Mouse (Mus musculus): Measurements from ENCODE around the gene Pon1. TPM values are rescaled to one million over a fixed set of nuclear protein-coding genes. Genes with fewer than 3 reads are reported as not detected.
"Not testable (repeated sequence)": the region's sequence is repeated elsewhere in the genome, so short reads cannot be mapped to it uniquely, and the experiment has no call there.

Pon1 gene
- not detected in 2 replicates for polyA plus RNA-seq (2012; ENCODE audit: insufficient read depth, insufficient read length, low replicate concordance, missing spikeins)

- WGBS: 53% methylated on average over 5 of the region's 5 CpGs
- H3K4me3 ChIP-seq (ENCODE audit: insufficient read depth, low read depth, low read length): no peak within 1 kb of the TSS
- no peak for TF ChIP-seq CTCF (IDR thresholded peaks at IDR 0.05; ENCODE audit: insufficient read depth, low read depth, low read length)
- TF ChIP-seq POLR2A (IDR thresholded peaks at IDR 0.05; ENCODE audit: insufficient read depth, low read depth, low read length): no peak
- H3K4me1 ChIP-seq (ENCODE audit: control insufficient read depth, insufficient read depth, low read length): no peaks in the 10 kb centered on the region
- no peak within 1 kb of the TSS for H3K27ac ChIP-seq (ENCODE audit: insufficient read depth, low read depth, low read length)
These were observed at the start of gene Pon1 for GRCm38 (mm10) chr6:5193693-5194092. Pon1 (minus strand) TSS chr6:5193946.

GRCm38 (mm10) chr6:5238799-5239198 lies 45.1 kb upstream of the Pon1 start:
- no peak overlapping the region for H3K27ac ChIP-seq (ENCODE audit: insufficient read depth, low read depth, low read length)
- no peak overlapping the region for H3K4me3 ChIP-seq (ENCODE audit: insufficient read depth, low read depth, low read length)
- TF ChIP-seq POLR2A (IDR thresholded peaks at IDR 0.05; ENCODE audit: insufficient read depth, low read depth, low read length): no peak
- WGBS: 95% methylated on average over 3 of the region's 3 CpGs
- no peaks in the 10 kb centered on the region for H3K4me1 ChIP-seq (ENCODE audit: control insufficient read depth, insufficient read depth, low read length)

GRCm38 (mm10) chr6:5237510-5237909 lies 43.8 kb upstream of the Pon1 start:
- no peak for TF ChIP-seq CTCF (IDR thresholded peaks at IDR 0.05; ENCODE audit: insufficient read depth, low read depth, low read length)
- TF ChIP-seq POLR2A (IDR thresholded peaks at IDR 0.05; ENCODE audit: insufficient read depth, low read depth, low read length): no peak
- 95% methylated on average over 4 of the region's 4 CpGs for WGBS
- H3K4me3 ChIP-seq (ENCODE audit: insufficient read depth, low read depth, low read length): no peak overlapping the region
- H3K27ac ChIP-seq (ENCODE audit: insufficient read depth, low read depth, low read length): no peak overlapping the region
- H3K4me1 ChIP-seq (ENCODE audit: control insufficient read depth, insufficient read depth, low read length): no peaks in the 10 kb centered on the region

- Histone ChIP-seq H3K27ac (ENCODE audit: insufficient read depth, low read depth, low read length) (no peak overlapping the region), H3K4me3 (ENCODE audit: insufficient read depth, low read depth, low read length) (no peak overlapping the region), H3K4me1 (ENCODE audit: control insufficient read depth, insufficient read depth, low read length) (no peaks in the 10 kb centered on the region)
- WGBS: 74% methylated on average over 8 of the region's 8 CpGs
- TF ChIP-seq POLR2A (IDR thresholded peaks at IDR 0.05; ENCODE audit: insufficient read depth, low read depth, low read length) (no peak), CTCF (IDR thresholded peaks at IDR 0.05; ENCODE audit: insufficient read depth, low read depth, low read length) (no peak)
These were observed 43.2 kb upstream of the Pon1 start for GRCm38 (mm10) chr6:5236843-5237371.

GRCm38 (mm10) chr6:5234563-5234962 lies 40.8 kb upstream of the Pon1 start:
- TF ChIP-seq POLR2A (IDR thresholded peaks at IDR 0.05; ENCODE audit: insufficient read depth, low read depth, low read length) (no peak), CTCF (IDR thresholded peaks at IDR 0.05; ENCODE audit: insufficient read depth, low read depth, low read length) (no peak)
- no peak overlapping the region for H3K4me3 ChIP-seq (ENCODE audit: insufficient read depth, low read depth, low read length)
- H3K27ac ChIP-seq (ENCODE audit: insufficient read depth, low read depth, low read length): no peak overlapping the region
- 80% methylated on average over 3 of the region's 3 CpGs for WGBS
- no peaks in the 10 kb centered on the region for H3K4me1 ChIP-seq (ENCODE audit: control insufficient read depth, insufficient read depth, low read length)

GRCm38 (mm10) chr6:5233812-5234211 lies 40.1 kb upstream of the Pon1 start:
- TF ChIP-seq CTCF (IDR thresholded peaks at IDR 0.05; ENCODE audit: insufficient read depth, low read depth, low read length) (no peak), POLR2A (IDR thresholded peaks at IDR 0.05; ENCODE audit: insufficient read depth, low read depth, low read length) (no peak)
- Histone ChIP-seq H3K4me1 (ENCODE audit: control insufficient read depth, insufficient read depth, low read length) (no peaks in the 10 kb centered on the region), H3K27ac (ENCODE audit: insufficient read depth, low read depth, low read length) (no peak overlapping the region), H3K4me3 (ENCODE audit: insufficient read depth, low read depth, low read length) (no peak overlapping the region)
- 92% methylated on average over 1 of the region's 1 CpGs for WGBS

- Histone ChIP-seq H3K4me3 (ENCODE audit: insufficient read depth, low read depth, low read length) (no peak overlapping the region), H3K4me1 (ENCODE audit: control insufficient read depth, insufficient read depth, low read length) (no peaks in the 10 kb centered on the region), H3K27ac (ENCODE audit: insufficient read depth, low read depth, low read length) (no peak overlapping the region)
- no peak for TF ChIP-seq CTCF (IDR thresholded peaks at IDR 0.05; ENCODE audit: insufficient read depth, low read depth, low read length)
- TF ChIP-seq POLR2A (IDR thresholded peaks at IDR 0.05; ENCODE audit: insufficient read depth, low read depth, low read length): no peak
- WGBS: 94% methylated on average over 4 of the region's 4 CpGs
These were observed 38.3 kb upstream of the Pon1 start for GRCm38 (mm10) chr6:5232022-5232421.

- Histone ChIP-seq H3K4me3 (ENCODE audit: insufficient read depth, low read depth, low read length) (no peak overlapping the region), H3K4me1 (ENCODE audit: control insufficient read depth, insufficient read depth, low read length) (no peaks in the 10 kb centered on the region), H3K27ac (ENCODE audit: insufficient read depth, low read depth, low read length) (no peak overlapping the region)
- TF ChIP-seq CTCF (IDR thresholded peaks at IDR 0.05; ENCODE audit: insufficient read depth, low read depth, low read length): no peak
- no peak for TF ChIP-seq POLR2A (IDR thresholded peaks at IDR 0.05; ENCODE audit: insufficient read depth, low read depth, low read length)
- WGBS: 91% methylated on average over 5 of the region's 5 CpGs
These were observed 36.5 kb upstream of the Pon1 start for GRCm38 (mm10) chr6:5230261-5230660.

GRCm38 (mm10) chr6:5223551-5223950 lies 29.8 kb upstream of the Pon1 start:
- WGBS: 85% methylated on average over 2 of the region's 2 CpGs

GRCm38 (mm10) chr6:5222080-5222479 lies 28.3 kb upstream of the Pon1 start:
- Histone ChIP-seq H3K4me1 (ENCODE audit: control insufficient read depth, insufficient read depth, low read length) (no peaks in the 10 kb centered on the region), H3K27ac (ENCODE audit: insufficient read depth, low read depth, low read length) (no peak overlapping the region), H3K4me3 (ENCODE audit: insufficient read depth, low read depth, low read length) (no peak overlapping the region)
- TF ChIP-seq CTCF (IDR thresholded peaks at IDR 0.05; ENCODE audit: insufficient read depth, low read depth, low read length): no peak
- no peak for TF ChIP-seq POLR2A (IDR thresholded peaks at IDR 0.05; ENCODE audit: insufficient read depth, low read depth, low read length)
- 72% methylated on average over 3 of the region's 3 CpGs for WGBS

More at GRCm38 (mm10) chr6:5223551-5223950, 29.8 kb upstream of the Pon1 start:
- not testable (repeated sequence) for H3K27ac ChIP-seq (ENCODE audit: insufficient read depth, low read depth, low read length); H3K4me3 ChIP-seq (ENCODE audit: insufficient read depth, low read depth, low read length); H3K4me1 ChIP-seq (ENCODE audit: control insufficient read depth, insufficient read depth, low read length)
